27 mouse cellular contexts compared by ENCODE assay signal in genomic region chr7:67814861-67815260, GRCm38 (mm10).
"Had no signal": no experiment of that assay in that cellular context is flagged by ENCODE, and none has a peak within 500 bp of the region (broad histone marks: within the 10 kb centered on the region; RNA-seq: fewer than 3 reads in every experiment).

No protein-coding gene starts in this region.

- H3K9me3 ChIP-seq: embryonic facial prominence, embryonic 12.5 days; embryonic facial prominence, embryonic 13.5 days; embryonic facial prominence, embryonic 15.5 days; forebrain, embryonic 10.5 days; forebrain, embryonic 12.5 days; forebrain, embryonic 13.5 days; forebrain, embryonic 15.5 days had no signal

- H3K36me3 ChIP-seq: embryonic facial prominence, embryonic 12.5 days; embryonic facial prominence, embryonic 13.5 days; embryonic facial prominence, embryonic 15.5 days; forebrain, embryonic 10.5 days; forebrain, embryonic 12.5 days; forebrain, embryonic 15.5 days had no signal

- H3K4me3 ChIP-seq: embryonic facial prominence, embryonic 12.5 days; embryonic facial prominence, embryonic 13.5 days; embryonic facial prominence, embryonic 15.5 days; erythroblast, embryonic 14.5 days; forebrain, embryonic 10.5 days; forebrain, embryonic 12.5 days; forebrain, embryonic 13.5 days; forebrain, embryonic 15.5 days; gastrocnemius, adult 2 months; heart, adult 2 months had no signal

- DNase-seq: cerebellum, adult 2 months; cerebellum, adult 8-10 months; cerebellum, adult 9-10 months; cerebellum, adult 9-11 months; cerebellum, postnatal 10 days; cerebellum, postnatal 14 days; cerebellum, postnatal 25 days; cerebellum, postnatal 36 days; embryo, embryonic 11 days; forebrain, postnatal 0 days; gastrocnemius, adult 2 months; gastrocnemius, postnatal 10 days; gastrocnemius, postnatal 14 days; gastrocnemius, postnatal 25 days; gastrocnemius, postnatal 36 days; heart, adult 18-20 months; heart, adult 2 months had no signal

- H3K27me3 ChIP-seq: embryonic facial prominence, embryonic 12.5 days; embryonic facial prominence, embryonic 13.5 days; embryonic facial prominence, embryonic 15.5 days; forebrain, embryonic 12.5 days; forebrain, embryonic 13.5 days; forebrain, embryonic 15.5 days had no signal

- H3K9ac ChIP-seq: embryonic facial prominence, embryonic 12.5 days; embryonic facial prominence, embryonic 13.5 days; embryonic facial prominence, embryonic 15.5 days; forebrain, embryonic 12.5 days; forebrain, embryonic 13.5 days; forebrain, embryonic 15.5 days; forebrain, postnatal 0 days had no signal

- H3K4me2 ChIP-seq: embryonic facial prominence, embryonic 12.5 days; embryonic facial prominence, embryonic 13.5 days; embryonic facial prominence, embryonic 15.5 days; forebrain, embryonic 12.5 days; forebrain, embryonic 13.5 days; forebrain, embryonic 15.5 days had no signal

- H3K27ac ChIP-seq: embryonic facial prominence, embryonic 12.5 days; embryonic facial prominence, embryonic 13.5 days; embryonic facial prominence, embryonic 15.5 days; forebrain, embryonic 10.5 days; forebrain, embryonic 12.5 days; forebrain, embryonic 13.5 days; forebrain, embryonic 15.5 days; gastrocnemius, adult 2 months; heart, adult 2 months had no signal

- ATAC-seq: forebrain, embryonic 13.5 days; forebrain, embryonic 14.5 days; forebrain, embryonic 15.5 days; forebrain, embryonic 16.5 days; forebrain, postnatal 0 days had no signal

- H3K4me1 ChIP-seq: embryonic facial prominence, embryonic 15.5 days; forebrain, embryonic 10.5 days; forebrain, embryonic 12.5 days; forebrain, embryonic 13.5 days; forebrain, embryonic 15.5 days had no signal
